Mouse (Mus musculus) urinary bladder, adult 2 months (tissue): ENCODE measurements around the gene Myh2. TPM values are rescaled to one million over a fixed set of nuclear protein-coding genes. Genes with fewer than 3 reads are reported as not detected.

Experiments
- DNase-seq: peaks from one replicate; pipeline ENCODE4 v3.0.0; 2022; ENCODE audit warnings: low spot score
- polyA plus RNA-seq: library from polyadenylated mRNA; depleted of rRNA; stranded (reverse); fragments of >200 nt; gene quantifications from 2 replicates; pipeline ENCODE4 v1.2.3, GENCODE M21; 2012; rRNA removed

The Myh2 gene
- polyA plus RNA-seq, 1 experiment: 2.9 TPM

DNA sequence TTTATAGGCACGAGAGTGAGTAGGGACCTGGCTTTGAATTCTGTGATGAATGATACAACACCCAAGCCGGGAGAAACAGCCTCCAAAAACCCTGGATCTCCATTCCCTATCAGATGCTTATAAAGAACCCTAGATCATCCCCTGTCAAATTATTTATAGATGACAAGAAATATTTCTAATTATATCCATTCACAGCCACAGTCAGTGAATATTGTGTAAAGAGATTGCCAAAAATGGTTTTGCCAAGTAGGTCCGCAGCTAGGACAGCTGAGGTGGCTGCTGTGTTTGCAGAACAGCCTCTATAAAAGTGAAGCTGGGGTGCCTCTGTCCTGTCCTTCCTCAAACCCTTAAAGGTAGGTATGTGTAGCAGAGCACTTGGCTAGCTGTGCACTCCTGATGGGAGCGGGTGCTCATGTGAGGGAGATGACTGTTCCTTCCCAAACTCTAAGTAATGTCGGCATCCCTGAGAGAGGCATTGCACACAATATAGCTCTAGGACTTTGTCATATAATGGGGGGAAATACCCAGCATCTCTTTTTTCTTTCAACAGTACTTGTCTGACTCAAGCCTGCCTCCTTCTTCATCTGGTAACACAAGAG, 66.8 kb downstream of the Myh2 start, which contains the start of gene Myh4:
TSS of gene Myh4 (plus strand) at position 549 of the 599 bp plus-strand sequence.
- DNase-seq: no peak

DNA sequence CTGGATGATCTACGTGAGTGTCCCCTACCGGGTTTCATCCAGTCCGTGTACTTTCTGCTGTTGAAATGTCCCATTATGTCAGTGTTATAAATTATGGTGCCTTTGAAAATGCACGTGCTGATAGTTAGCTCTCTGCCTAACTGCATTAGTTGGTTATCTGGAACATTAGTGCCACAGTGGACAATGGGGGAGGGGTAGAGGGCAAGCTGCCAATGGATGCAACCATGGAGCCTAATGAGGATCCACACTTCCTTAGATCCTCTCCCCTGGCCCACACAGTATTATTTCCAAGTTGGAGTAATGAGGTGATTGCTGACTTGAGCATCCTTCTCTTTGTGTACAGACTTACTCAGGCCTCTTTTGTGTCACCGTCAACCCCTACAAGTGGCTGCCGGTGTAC, 70.2 kb downstream of the Myh2 start:
- DNase-seq: no peak

Other genes starting within 250 kb of the Myh2 start
- gene Tmem238l, start 214.4 kb upstream of the Myh2 start, polyA plus RNA-seq: 98.6 and 128 TPM in 2 replicates
- gene Tmem220, start 145.9 kb upstream of the Myh2 start, polyA plus RNA-seq: 7.4 and 8.1 TPM in 2 replicates
- 32.9 and 37.5 TPM in 2 replicates for gene Adprm, start 118.4 kb upstream of the Myh2 start, polyA plus RNA-seq
- 7.0 and 7.7 TPM in 2 replicates for gene Sco1, start 118.4 kb upstream of the Myh2 start, polyA plus RNA-seq
- not detected in 2 replicates for gene Myh3, start 92.7 kb upstream of the Myh2 start, polyA plus RNA-seq
- gene Myh1, start 29.0 kb downstream of the Myh2 start, polyA plus RNA-seq: 0.08 and 0.10 TPM in 2 replicates
- gene Myh4, start 67.0 kb downstream of the Myh2 start, polyA plus RNA-seq: 0.01 TPM in 1 of 2 replicates, not detected in the other
- gene Myh8, start 106.1 kb downstream of the Myh2 start, polyA plus RNA-seq: 0.08 and 0.15 TPM in 2 replicates
- gene Myh13, start 150.6 kb downstream of the Myh2 start, polyA plus RNA-seq: not detected in 2 replicates